Mouse (Mus musculus): ENCODE data around the gene Igfbp5.

DNA sequence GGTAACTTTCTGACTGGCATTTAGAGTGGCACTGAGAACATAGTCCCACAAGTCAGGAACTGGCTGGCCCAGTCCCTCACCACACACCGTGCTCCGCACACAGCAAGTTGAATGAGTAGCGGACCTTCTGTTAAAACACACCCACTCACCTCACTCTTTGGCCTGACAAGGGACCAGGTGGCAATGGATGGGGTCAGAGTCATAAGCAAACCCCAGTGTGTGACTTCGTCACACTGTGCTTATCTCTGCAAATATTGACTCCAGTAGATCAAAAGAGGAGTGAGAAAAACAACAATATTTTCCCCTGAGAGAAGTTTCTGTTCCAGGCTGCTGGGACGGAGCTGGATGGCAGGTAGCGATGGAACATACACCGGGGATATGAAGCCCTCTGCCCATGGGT is 65.4 kb downstream of the Igfbp5 start:
- TF ChIP-seq CTCF (IDR thresholded peaks at IDR 0.05; ENCODE audit: low read depth) (no peak), EP300 (IDR thresholded peaks at IDR 0.05; ENCODE audit: low read depth) (no peak)

Measured in liver, embryonic 14.5 days (tissue).